Mouse (Mus musculus): Measurements from ENCODE around the gene Krtap4-2.
"Not testable (repeated sequence)": the region's sequence is repeated elsewhere in the genome, so short reads cannot be mapped to it uniquely, and the experiment has no call there.

The Krtap4-2 gene

GRCm38 (mm10) chr11:99634653-99635134, at the start of gene Krtap4-2:
Krtap4-2 (minus strand) TSS chr11:99635084.
- no peak for DNase-seq (ENCODE audit: extremely low read depth, low read depth, low spot score)

GRCm38 (mm10) chr11:99683481-99683880, 48.6 kb upstream of the Krtap4-2 start:
- DNase-seq (ENCODE audit: extremely low read depth, low read depth, low spot score): no peak

- DNase-seq (ENCODE audit: extremely low read depth, low read depth, low spot score): no peak
Observed at GRCm38 (mm10) chr11:99665860-99666259, 31.0 kb upstream of the Krtap4-2 start, which contains the start of gene Krtap4-6. Krtap4-6 (minus strand) TSS chr11:99665960.

GRCm38 (mm10) chr11:99662802-99663201, 27.9 kb upstream of the Krtap4-2 start:
- DNase-seq (ENCODE audit: extremely low read depth, low read depth, low spot score): no peak

GRCm38 (mm10) chr11:99659256-99659655, 24.4 kb upstream of the Krtap4-2 start:
- DNase-seq (ENCODE audit: extremely low read depth, low read depth, low spot score): no peak

- not testable (repeated sequence) for DNase-seq (ENCODE audit: extremely low read depth, low read depth, low spot score)
Observed at GRCm38 (mm10) chr11:99658467-99659010, 23.7 kb upstream of the Krtap4-2 start, which contains the start of gene Gm11563. Gm11563 (minus strand) TSS chr11:99658960.

GRCm38 (mm10) chr11:99657051-99657450, 22.2 kb upstream of the Krtap4-2 start:
- no peak for DNase-seq (ENCODE audit: extremely low read depth, low read depth, low spot score)

- no peak for DNase-seq (ENCODE audit: extremely low read depth, low read depth, low spot score)
Observed at GRCm38 (mm10) chr11:99650136-99650535, 15.3 kb upstream of the Krtap4-2 start, which contains the start of gene Gm11555. Gm11555 (minus strand) TSS chr11:99650236.

GRCm38 (mm10) chr11:99646444-99646843, 11.6 kb upstream of the Krtap4-2 start:
- no peak for DNase-seq (ENCODE audit: extremely low read depth, low read depth, low spot score)

GRCm38 (mm10) chr11:99644351-99644750, 9.5 kb upstream of the Krtap4-2 start:
- DNase-seq (ENCODE audit: extremely low read depth, low read depth, low spot score): no peak

- not testable (repeated sequence) for DNase-seq (ENCODE audit: extremely low read depth, low read depth, low spot score)
Observed at GRCm38 (mm10) chr11:99643635-99644139, 8.8 kb upstream of the Krtap4-2 start, which contains the start of gene Krtap4-7. Krtap4-7 (minus strand) TSS chr11:99644089.

GRCm38 (mm10) chr11:99640926-99641325, 6.0 kb upstream of the Krtap4-2 start:
- no peak for DNase-seq (ENCODE audit: extremely low read depth, low read depth, low spot score)

- no peak for DNase-seq (ENCODE audit: extremely low read depth, low read depth, low spot score)
Observed at GRCm38 (mm10) chr11:99637086-99637485, 2.2 kb upstream of the Krtap4-2 start.

GRCm38 (mm10) chr11:99633293-99633692, 1.6 kb downstream of the Krtap4-2 start:
- no peak for DNase-seq (ENCODE audit: extremely low read depth, low read depth, low spot score)

- no peak for DNase-seq (ENCODE audit: extremely low read depth, low read depth, low spot score)
Observed at GRCm38 (mm10) chr11:99630890-99631289, 4.0 kb downstream of the Krtap4-2 start.

- DNase-seq (ENCODE audit: extremely low read depth, low read depth, low spot score): no peak
Observed at GRCm38 (mm10) chr11:99628138-99628537, 6.7 kb downstream of the Krtap4-2 start, which contains the start of gene Krtap4-1. Krtap4-1 (minus strand) TSS chr11:99628238.

- no peak for DNase-seq (ENCODE audit: extremely low read depth, low read depth, low spot score)
Observed at GRCm38 (mm10) chr11:99620335-99620734, 14.5 kb downstream of the Krtap4-2 start, which contains the start of gene Gm11562. Gm11562 (minus strand) TSS chr11:99620435.

GRCm38 (mm10) chr11:99614796-99615363, 20.0 kb downstream of the Krtap4-2 start, which contains the start of gene Krtap2-4:
Krtap2-4 (minus strand) TSS chr11:99614846.
- DNase-seq (ENCODE audit: extremely low read depth, low read depth, low spot score): no peak

GRCm38 (mm10) chr11:99610089-99610488, 24.8 kb downstream of the Krtap4-2 start, which contains the start of gene Gm11937:
Gm11937 (minus strand) TSS chr11:99610189.
- DNase-seq (ENCODE audit: extremely low read depth, low read depth, low spot score): not testable (repeated sequence)

- no peak for DNase-seq (ENCODE audit: extremely low read depth, low read depth, low spot score)
Observed at GRCm38 (mm10) chr11:99609126-99609525, 25.8 kb downstream of the Krtap4-2 start.

- not testable (repeated sequence) for DNase-seq (ENCODE audit: extremely low read depth, low read depth, low spot score)
Observed at GRCm38 (mm10) chr11:99603208-99603607, 31.7 kb downstream of the Krtap4-2 start, which contains the start of gene Gm11938. Gm11938 (minus strand) TSS chr11:99603308.

GRCm38 (mm10) chr11:99597742-99598141, 37.1 kb downstream of the Krtap4-2 start, which contains the start of gene Krtap9-3:
Krtap9-3 (minus strand) TSS chr11:99598105.
- DNase-seq (ENCODE audit: extremely low read depth, low read depth, low spot score): not testable (repeated sequence)
